Mouse (Mus musculus) c-Kit-positive CD71-positive TER-119-negative erythroid progenitor cells, embryonic 14.5 days (primary cell): ENCODE results near the gene Bod1.

Experiments
- DNase-seq: peaks from one replicate; pipeline ENCODE4 v3.0.0-alpha.2; 2013; ENCODE audit warnings: low read depth

The Bod1 gene

GRCm38 (mm10) chr11:31669172-31669869, 2.4 kb downstream of the Bod1 start:
- no peak for DNase-seq

GRCm38 (mm10) chr11:31664186-31664585, 7.5 kb downstream of the Bod1 start:
- DNase-seq = no peak

- no peak for DNase-seq
Observed at GRCm38 (mm10) chr11:31663501-31663900, 8.2 kb downstream of the Bod1 start.

- no peak for DNase-seq
Observed at GRCm38 (mm10) chr11:31662872-31663446, 8.7 kb downstream of the Bod1 start.

- DNase-seq = no peak
Observed at GRCm38 (mm10) chr11:31662214-31662613, 9.5 kb downstream of the Bod1 start.

- DNase-seq = no peak
Observed at GRCm38 (mm10) chr11:31657806-31658175, 13.9 kb downstream of the Bod1 start.

GRCm38 (mm10) chr11:31657168-31657805, 14.4 kb downstream of the Bod1 start:
- DNase-seq = no peak

- DNase-seq = no peak
Observed at GRCm38 (mm10) chr11:31649507-31649906, 22.2 kb downstream of the Bod1 start.

GRCm38 (mm10) chr11:31647268-31647667, 24.4 kb downstream of the Bod1 start:
- DNase-seq = no peak

- DNase-seq = no peak
Observed at GRCm38 (mm10) chr11:31646571-31646970, 25.1 kb downstream of the Bod1 start.

- DNase-seq = no peak
Observed at GRCm38 (mm10) chr11:31643120-31643519, 28.6 kb downstream of the Bod1 start.

GRCm38 (mm10) chr11:31641066-31641810, 30.4 kb downstream of the Bod1 start:
- no peak for DNase-seq

- DNase-seq = no peak
Observed at GRCm38 (mm10) chr11:31640187-31640586, 31.5 kb downstream of the Bod1 start.

GRCm38 (mm10) chr11:31637788-31638373, 33.8 kb downstream of the Bod1 start:
- peak; percentile 33 for DNase-seq

- no peak for DNase-seq
Observed at GRCm38 (mm10) chr11:31628700-31629099, 43.0 kb downstream of the Bod1 start.

- DNase-seq = no peak
Observed at GRCm38 (mm10) chr11:31620796-31621195, 50.9 kb downstream of the Bod1 start.

GRCm38 (mm10) chr11:31617797-31618196, 53.9 kb downstream of the Bod1 start:
- DNase-seq = no peak

- no peak for DNase-seq
Observed at GRCm38 (mm10) chr11:31617236-31617635, 54.4 kb downstream of the Bod1 start.

GRCm38 (mm10) chr11:31616722-31617121, 55.0 kb downstream of the Bod1 start:
- no peak for DNase-seq
